Mouse (Mus musculus) midbrain, embryonic 11.5 days (tissue): ENCODE results near the gene Lmf1. TPM values are rescaled to one million over a fixed set of nuclear protein-coding genes. Genes with fewer than 3 reads are reported as not detected.

Source experiments
- ATAC-seq: fragments of 200-750 bp; cut with Nextera tagmentation; 2 replicates; pipeline ENCODE4 v1.8.0; 2017; ENCODE audit warnings: moderate TSS enrichment, moderate library complexity; ENCODE audit not compliant: low FRiP score
- DNase-seq: peaks from one replicate; pipeline ENCODE4 v3.0.0; 2015; ENCODE audit warnings: low spot score; ENCODE audit errors: missing footprints
- H3K27ac ChIP-seq: fragments of 300-500 bp; sonication (generic); 2 replicates; pipeline ENCODE4 v1.5.1; 2014; ENCODE audit warnings: low read depth, low read length
- H3K27me3 ChIP-seq: fragments of 300-500 bp; sonication (generic); 2 replicates; pipeline ENCODE4 v1.6.1; 2014; ENCODE audit warnings: mild to moderate bottlenecking, low read length, moderate library complexity, mixed read lengths; ENCODE audit not compliant: control insufficient read depth, insufficient read depth
- H3K36me3 ChIP-seq: fragments of 300-500 bp; sonication (generic); 2 replicates; pipeline ENCODE4 v1.6.1; 2014; ENCODE audit warnings: mild to moderate bottlenecking, low read length, moderate library complexity, mixed read lengths; ENCODE audit not compliant: control insufficient read depth, insufficient read depth
- H3K4me1 ChIP-seq: fragments of 300-500 bp; sonication (generic); 2 replicates; pipeline ENCODE4 v1.6.1; 2014; ENCODE audit warnings: low read length; ENCODE audit not compliant: control insufficient read depth, insufficient read depth
- H3K4me2 ChIP-seq: fragments of 300-500 bp; sonication (generic); 2 replicates; pipeline ENCODE4 v1.6.1; 2014; ENCODE audit warnings: mild to moderate bottlenecking, moderate library complexity
- H3K4me3 ChIP-seq: fragments of 300-500 bp; sonication (generic); 2 replicates; pipeline ENCODE4 v1.5.1; 2014; ENCODE audit warnings: low read depth, low read length
- H3K9ac ChIP-seq: fragments of 300-500 bp; sonication (generic); 2 replicates; pipeline ENCODE4 v1.6.1; 2014; ENCODE audit warnings: low read length
- H3K9me3 ChIP-seq: fragments of 300-500 bp; sonication (generic); 2 replicates; pipeline ENCODE4 v1.6.1; 2016; ENCODE audit warnings: low read length; ENCODE audit not compliant: control insufficient read depth
- WGBS: fragments of 180-500 bp; shearing (Covaris S2); extraction: QIAGEN DNeasy Blood & Tissue Kit; methylation state at CpG from one replicate; pipeline ENCODE4 v1.1.7; 2014; 5-methylcytosine and 5-hydroxymethylcytosine counted together
- polyA plus RNA-seq: library from polyadenylated mRNA; unstranded; fragments of >200 nt; fragmentation: Nextera tagmentation; extraction: Ambion mirVana; gene quantifications from 2 replicates; pipeline ENCODE4 v1.2.1, GENCODE M21; 2014

Lmf1 gene
- polyA plus RNA-seq, 1 experiment from 2014 or later = 19.2 TPM

DNA sequence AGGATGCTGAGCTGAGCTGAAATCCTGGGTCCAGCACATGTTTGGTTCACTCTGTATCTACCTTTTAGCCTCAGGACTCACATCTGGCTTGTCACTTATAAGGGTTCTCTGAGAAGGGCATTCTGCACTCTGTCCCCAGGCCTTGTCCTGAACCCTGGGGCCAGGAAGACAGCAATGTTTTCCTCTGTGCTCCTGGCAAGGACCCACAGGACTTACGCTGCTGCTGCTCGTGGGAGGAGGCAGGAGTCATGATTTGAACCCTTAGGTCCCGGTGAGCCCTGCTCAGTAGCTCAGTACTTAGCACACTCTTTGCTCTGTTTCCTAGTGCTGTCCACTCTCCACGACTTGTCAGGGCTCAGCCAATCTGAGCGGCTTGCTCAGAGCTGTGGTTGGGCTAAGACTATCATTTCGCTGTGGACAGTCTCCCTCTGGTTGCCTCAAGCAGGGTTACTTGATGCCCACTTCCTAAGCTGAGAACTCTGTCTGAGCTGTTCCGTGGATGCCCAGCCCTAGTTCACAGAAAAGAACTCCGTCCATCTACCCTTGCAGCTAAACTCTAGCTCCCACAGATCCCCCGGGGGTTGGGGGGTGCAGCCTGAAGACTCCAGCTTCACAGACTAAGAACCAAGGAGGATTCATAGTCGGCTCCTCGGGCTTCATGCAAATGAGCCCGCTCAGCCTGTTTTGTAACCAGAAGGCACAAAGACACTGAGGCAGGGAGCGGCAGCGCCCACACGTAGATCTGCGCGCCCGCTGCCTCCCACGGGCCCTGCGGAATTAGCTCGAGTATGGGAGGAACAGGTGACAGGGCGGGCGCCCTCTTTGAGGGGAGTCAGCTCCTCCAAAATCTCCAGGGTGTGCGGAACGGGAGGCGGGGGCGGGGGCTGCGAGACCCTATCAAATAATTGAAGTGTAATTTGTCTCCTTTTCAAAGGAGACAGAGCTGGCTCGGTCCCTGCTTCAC is 22.9 kb upstream of the Lmf1 start:
- peaks cover 18% of the 10 kb centered on the region for H3K4me1 ChIP-seq
- no peaks in the 10 kb centered on the region for H3K27me3 ChIP-seq
- H3K4me3 ChIP-seq = peak overlapping the region; percentile 27
- no peaks in the 10 kb centered on the region for H3K36me3 ChIP-seq
- H3K9ac ChIP-seq = peak overlapping the region; percentile 66
- DNase-seq = peak; percentile 92
- WGBS = 6% methylated on average over 29 of the region's 29 CpGs
- peak overlapping the region; percentile 10; the same call in 1 of the 2 replicates for H3K27ac ChIP-seq
- ATAC-seq = peak; percentile 67
- no peaks in the 10 kb centered on the region for H3K9me3 ChIP-seq
- H3K4me2 ChIP-seq = peak overlapping the region; percentile 73

DNA sequence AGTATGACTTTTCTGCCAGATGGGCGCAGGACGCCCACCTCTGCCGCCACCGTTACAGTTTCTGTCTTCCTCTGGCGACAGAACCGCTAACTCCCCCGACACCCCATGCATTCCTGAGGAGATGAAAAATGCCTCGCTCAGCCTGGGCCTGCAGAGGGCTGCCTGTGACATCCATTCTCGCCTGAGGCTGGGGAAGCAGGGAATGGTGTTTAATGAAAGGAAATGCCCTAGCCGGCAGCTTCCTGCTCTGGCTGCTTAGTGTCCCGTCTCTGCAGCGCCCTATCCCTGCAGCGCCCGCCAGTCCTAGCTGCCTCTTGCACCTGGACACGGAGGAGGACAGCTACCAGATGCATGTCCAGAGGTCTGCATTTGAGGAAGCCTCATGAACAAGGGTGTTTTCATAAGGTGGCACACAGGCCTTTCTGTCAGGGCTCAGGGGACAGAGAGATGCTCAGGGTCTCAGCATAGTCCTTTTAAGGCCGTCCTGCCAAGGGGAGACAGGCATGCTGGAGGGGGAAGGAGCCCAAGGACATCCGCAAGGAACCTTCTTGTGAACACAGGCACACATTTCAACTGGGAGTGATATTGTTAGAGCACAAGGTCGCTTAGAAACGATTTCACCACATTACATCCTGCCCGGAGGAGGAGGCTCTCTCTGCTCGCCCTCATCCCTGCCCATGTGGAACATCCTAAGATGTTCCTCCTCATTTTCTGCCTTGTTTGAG is 22.1 kb upstream of the Lmf1 start:
- 16% methylated on average over 21 of the region's 21 CpGs for WGBS
- H3K4me2 ChIP-seq = peak overlapping the region; percentile 73
- H3K4me1 ChIP-seq = peaks cover 26% of the 10 kb centered on the region
- peak overlapping the region; percentile 66 for H3K9ac ChIP-seq
- no peaks in the 10 kb centered on the region for H3K9me3 ChIP-seq
- H3K27ac ChIP-seq = no peak overlapping the region; the same call in 1 of the 2 replicates
- H3K36me3 ChIP-seq = no peaks in the 10 kb centered on the region
- peak overlapping the region; percentile 27 for H3K4me3 ChIP-seq
- no peaks in the 10 kb centered on the region for H3K27me3 ChIP-seq
- ATAC-seq (peak; percentile 30; the same call in 1 of the 2 replicates), DNase-seq (peak; percentile 92)

DNA sequence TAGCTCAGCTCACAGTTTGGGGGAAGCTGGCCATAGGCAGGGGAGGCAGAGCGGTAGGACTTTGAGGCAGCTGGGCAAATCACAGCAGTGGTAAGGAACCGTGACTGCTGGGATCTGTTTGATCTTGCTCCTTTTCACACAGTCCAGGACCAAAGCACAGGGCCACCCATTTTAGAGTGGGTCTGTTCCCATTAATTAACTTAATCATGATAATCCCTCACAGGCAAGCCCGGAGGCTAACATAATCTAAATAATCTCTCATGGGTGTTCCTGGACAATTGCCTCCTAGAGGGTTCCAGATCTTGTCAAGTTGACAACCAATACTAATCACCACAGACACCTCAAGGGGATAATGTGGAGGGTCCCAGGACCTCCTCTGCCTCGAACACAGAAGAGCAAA is 19.3 kb upstream of the Lmf1 start:
- H3K27me3 ChIP-seq = no peaks in the 10 kb centered on the region
- H3K36me3 ChIP-seq = no peaks in the 10 kb centered on the region
- no peaks in the 10 kb centered on the region for H3K9me3 ChIP-seq
- ATAC-seq (no peak), DNase-seq (peak; percentile 83)
- H3K4me1 ChIP-seq = peaks cover 30% of the 10 kb centered on the region
- no peak overlapping the region for H3K27ac ChIP-seq
- WGBS = 20% methylated on average over 4 of the region's 4 CpGs
- no peak overlapping the region for H3K4me2 ChIP-seq
- no peak overlapping the region for H3K9ac ChIP-seq
- H3K4me3 ChIP-seq = no peak overlapping the region

DNA sequence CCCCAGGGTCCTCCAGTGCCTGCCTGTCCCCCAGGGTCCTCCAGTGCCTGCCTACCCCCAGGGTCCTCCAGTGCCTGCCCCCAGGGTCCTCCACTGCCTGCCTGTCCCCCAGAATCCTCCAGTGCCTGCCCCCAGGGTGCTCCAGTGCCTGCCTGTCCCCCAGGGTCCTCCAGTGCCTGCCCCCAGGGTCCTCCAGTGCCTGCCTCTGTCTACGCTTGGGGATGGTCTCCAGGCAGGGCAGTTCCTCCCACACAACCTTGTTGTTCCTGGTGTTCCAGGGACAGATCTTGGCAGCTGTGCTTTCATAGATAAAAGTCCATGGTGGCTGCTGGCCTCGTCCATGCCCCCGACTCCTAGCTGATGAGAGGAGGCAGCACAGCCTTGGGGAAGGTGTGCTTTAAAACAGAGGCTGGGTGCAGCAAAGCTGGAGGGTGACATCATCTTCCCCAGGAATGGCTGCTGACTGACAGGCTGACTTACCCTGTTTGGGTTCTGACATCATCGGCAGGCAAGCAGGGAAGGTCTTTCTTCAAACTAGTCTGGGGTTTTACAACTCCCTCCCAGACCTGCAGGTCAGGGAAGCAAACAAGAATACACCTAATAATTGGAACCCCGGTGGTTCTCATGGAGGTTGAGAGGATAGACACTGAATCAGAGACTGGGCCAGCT is 18.2 kb upstream of the Lmf1 start:
- WGBS = 65% methylated on average over 5 of the region's 5 CpGs
- peak; percentile 88 for DNase-seq

DNA sequence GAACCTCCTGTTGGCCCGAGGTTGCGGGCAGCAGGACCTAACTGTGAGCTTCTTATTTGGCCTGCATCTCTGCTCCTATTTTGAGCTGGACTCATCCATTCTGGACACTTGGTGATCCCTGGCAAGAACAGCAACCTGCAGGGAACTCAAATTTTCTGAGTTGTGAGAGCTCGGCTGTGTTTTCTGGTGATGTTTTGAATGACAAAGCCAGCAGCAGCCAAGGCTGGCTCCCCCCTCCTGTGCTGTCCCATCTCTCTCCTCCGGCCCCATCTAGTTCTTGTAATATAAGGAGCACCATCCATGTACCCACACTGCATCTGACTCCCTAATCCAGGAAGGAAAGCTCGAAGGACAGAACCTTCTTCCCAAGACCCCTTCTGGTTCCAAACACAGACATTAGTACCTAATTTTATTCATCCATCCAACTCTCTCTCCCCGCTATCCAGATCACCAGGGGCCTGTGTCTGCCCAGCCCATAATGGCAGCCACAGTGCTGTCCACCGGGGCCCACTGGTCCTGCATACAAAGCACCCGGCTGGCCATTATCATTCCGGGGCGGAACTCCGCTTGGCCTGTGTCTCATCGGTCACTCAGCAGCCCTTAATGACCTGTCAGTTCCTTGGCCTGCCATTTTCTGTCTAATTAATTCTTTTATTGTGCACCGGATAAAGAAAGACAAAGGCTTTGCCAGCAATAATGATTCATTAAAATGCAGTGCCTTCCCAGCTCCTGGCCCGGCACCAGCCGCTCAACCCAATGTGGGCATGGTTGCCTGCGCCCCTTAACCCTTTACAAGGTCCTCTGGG is 17.5 kb upstream of the Lmf1 start:
- H3K4me3 ChIP-seq = no peak overlapping the region
- 40% methylated on average over 16 of the region's 16 CpGs for WGBS
- peak; percentile 93 for DNase-seq
- peaks cover 26% of the 10 kb centered on the region for H3K4me1 ChIP-seq
- no peak overlapping the region for H3K4me2 ChIP-seq
- peak overlapping the region; percentile 84 for H3K27ac ChIP-seq
- H3K27me3 ChIP-seq = no peaks in the 10 kb centered on the region
- peak; percentile 91 for ATAC-seq
- peak overlapping the region; percentile 31; the same call in 1 of the 2 replicates for H3K9ac ChIP-seq
- H3K36me3 ChIP-seq = no peaks in the 10 kb centered on the region
- H3K9me3 ChIP-seq = no peaks in the 10 kb centered on the region

More for the DNA sequence above, 18.2 kb upstream of the Lmf1 start:
- Histone ChIP-seq H3K4me1 (peaks cover 30% of the 10 kb centered on the region), H3K4me2 (no peak overlapping the region), H3K36me3 (no peaks in the 10 kb centered on the region), H3K9me3 (no peaks in the 10 kb centered on the region), H3K27ac (peak overlapping the region; percentile 84), H3K4me3 (no peak overlapping the region), H3K27me3 (no peaks in the 10 kb centered on the region), H3K9ac (peak overlapping the region; percentile 31)
- ATAC-seq = no peak

DNA sequence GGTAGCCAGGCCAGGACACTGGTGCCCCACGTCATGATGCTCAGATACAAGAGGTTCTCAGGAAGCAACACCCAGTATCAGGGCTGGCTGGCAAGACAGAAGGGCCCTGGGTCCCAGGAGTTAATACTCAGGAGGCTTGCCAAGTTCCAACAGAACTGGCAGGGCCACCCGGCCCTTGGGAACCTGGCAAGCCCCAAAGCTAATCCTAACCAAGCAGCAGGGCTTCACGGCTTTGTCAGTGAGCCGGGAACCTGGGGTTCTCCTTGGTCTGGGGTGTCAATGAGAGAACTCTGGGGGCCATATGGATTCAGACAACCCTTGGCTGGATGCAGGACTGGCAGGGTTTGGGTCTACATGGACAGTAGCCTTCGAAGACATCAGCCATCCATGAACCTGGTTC is 14.4 kb upstream of the Lmf1 start:
- Histone ChIP-seq H3K4me2 (no peak overlapping the region), H3K9ac (no peak overlapping the region), H3K4me3 (no peak overlapping the region), H3K9me3 (no peaks in the 10 kb centered on the region), H3K27ac (no peak overlapping the region), H3K4me1 (peaks cover 24% of the 10 kb centered on the region), H3K36me3 (no peaks in the 10 kb centered on the region), H3K27me3 (peaks cover 16% of the 10 kb centered on the region)
- DNase-seq (no peak), ATAC-seq (no peak)
- WGBS = 86% methylated on average over 5 of the region's 5 CpGs

DNA sequence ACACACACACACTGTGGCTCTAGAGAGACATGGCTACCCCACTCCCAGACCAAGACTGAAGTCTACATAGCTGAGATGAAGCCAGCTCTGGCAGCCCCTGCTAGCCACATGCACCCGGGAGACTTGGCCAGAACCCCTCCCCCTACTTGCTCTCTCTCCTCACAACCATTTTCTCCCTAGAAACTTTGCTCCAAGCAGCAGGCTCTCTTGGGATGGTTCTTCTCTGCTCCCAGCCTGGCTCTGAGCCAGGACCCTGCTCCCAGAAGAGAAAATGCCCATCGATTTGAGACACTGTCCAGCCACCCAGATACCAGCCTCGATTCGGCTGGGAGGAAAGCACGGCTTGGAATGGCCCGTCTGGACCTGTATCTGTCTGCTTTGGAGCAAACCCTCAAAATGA is 13.6 kb upstream of the Lmf1 start:
- WGBS = 36% methylated on average over 6 of the region's 6 CpGs
- DNase-seq (peak; percentile 85), ATAC-seq (no peak)

DNA sequence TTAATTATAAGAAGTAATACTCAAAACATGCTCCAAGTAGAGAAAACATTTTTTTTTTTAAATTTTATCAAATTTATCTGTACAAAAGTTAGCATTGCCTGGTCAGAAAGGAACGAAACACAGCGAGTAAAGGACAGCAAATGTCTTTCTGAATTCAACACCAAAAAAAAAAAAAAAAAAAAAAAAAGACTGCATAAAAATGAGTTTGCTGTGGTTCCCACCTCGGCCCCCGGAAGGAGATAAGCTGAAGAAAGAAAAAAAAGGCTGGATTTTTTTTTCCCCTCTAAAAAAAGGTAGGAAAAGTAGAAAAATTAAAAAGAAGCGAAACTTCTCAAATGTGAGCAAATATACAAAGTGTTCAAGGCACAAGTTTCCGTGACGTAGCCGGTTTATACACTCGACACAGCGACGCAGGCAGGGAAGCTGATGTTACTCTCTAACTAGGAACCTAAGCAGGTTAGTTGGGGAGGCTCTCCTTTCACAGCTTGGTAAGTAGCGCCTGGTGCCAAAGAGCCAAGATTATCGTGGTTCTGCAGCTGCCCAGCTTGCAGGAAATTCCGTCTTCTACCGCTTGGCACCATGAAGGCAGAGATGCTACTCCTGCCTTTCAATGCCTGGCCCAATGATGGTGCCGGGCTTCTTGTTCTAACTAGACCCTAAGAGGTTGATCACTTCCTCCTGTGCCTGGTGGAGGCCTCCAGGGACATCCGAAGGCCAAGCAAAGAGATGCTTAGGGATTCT is 12.9 kb upstream of the Lmf1 start:
- no peak overlapping the region for H3K9ac ChIP-seq
- DNase-seq (peak; percentile 79), ATAC-seq (no peak)
- 77% methylated on average over 17 of the region's 17 CpGs for WGBS
- no peak overlapping the region for H3K4me3 ChIP-seq
- H3K27ac ChIP-seq = no peak overlapping the region
- peaks cover 24% of the 10 kb centered on the region for H3K27me3 ChIP-seq
- H3K4me2 ChIP-seq = no peak overlapping the region
- H3K4me1 ChIP-seq = peaks cover 30% of the 10 kb centered on the region
- no peaks in the 10 kb centered on the region for H3K9me3 ChIP-seq
- no peaks in the 10 kb centered on the region for H3K36me3 ChIP-seq

More for the DNA sequence above, 13.6 kb upstream of the Lmf1 start:
- H3K4me2 ChIP-seq = no peak overlapping the region
- no peak overlapping the region for H3K27ac ChIP-seq
- H3K36me3 ChIP-seq = no peaks in the 10 kb centered on the region
- H3K9ac ChIP-seq = no peak overlapping the region
- no peak overlapping the region for H3K4me3 ChIP-seq
- H3K9me3 ChIP-seq = no peaks in the 10 kb centered on the region
- peaks cover 31% of the 10 kb centered on the region for H3K4me1 ChIP-seq
- H3K27me3 ChIP-seq = peaks cover 22% of the 10 kb centered on the region
